Mouse (Mus musculus) cortical plate, adult 2 months (tissue): ENCODE results near the gene Pxk. TPM values are rescaled to one million over a fixed set of nuclear protein-coding genes. Genes with fewer than 3 reads are reported as not detected.

Experiments
- H3K27ac ChIP-seq: fragments of 200-500 bp; 2 replicates; pipeline ENCODE4 v1.5.1; 2012; ENCODE audit warnings: low read length, control low read depth, inconsistent platforms; ENCODE audit not compliant: insufficient read depth
- H3K4me1 ChIP-seq: fragments of 200-500 bp; 2 replicates; pipeline ENCODE4 v1.6.1; 2011; ENCODE audit warnings: low read length; ENCODE audit not compliant: control insufficient read depth, insufficient read depth
- H3K4me3 ChIP-seq: fragments of 200-500 bp; 2 replicates; pipeline ENCODE4 v1.5.1; 2011; ENCODE audit warnings: mild to moderate bottlenecking, low read length, control low read depth; ENCODE audit not compliant: insufficient read depth
- CTCF ChIP-seq: fragments of 200-500 bp; IDR thresholded peaks from 2 replicates; pipeline ENCODE4 v1.5.1; 2011; ENCODE audit warnings: mild to moderate bottlenecking, control low read depth, low read length; ENCODE audit not compliant: insufficient read depth; ENCODE audit errors: extremely low read depth
- POLR2A ChIP-seq: fragments of 200-500 bp; IDR thresholded peaks from 2 replicates; pipeline ENCODE4 v1.6.1; 2011; ENCODE audit warnings: mild to moderate bottlenecking, low read length, control low read depth; ENCODE audit not compliant: insufficient read depth; ENCODE audit errors: extremely low read depth
- polyA plus RNA-seq: library from polyadenylated mRNA; depleted of rRNA; stranded (reverse); fragments of >200 nt; gene quantifications from 2 replicates; pipeline ENCODE4 v1.2.3, GENCODE M21; 2012

Gene Pxk
- polyA plus RNA-seq, 1 experiment, result 39.4 TPM

GRCm38 (mm10) chr14:8098687-8098995 lies 630 bp downstream of the Pxk start:
- Histone ChIP-seq H3K4me1 (peaks cover 10% of the 10 kb centered on the region; the same call in 1 of the 2 replicates), H3K4me3 (peak overlapping the region; percentile 75), H3K27ac (no peak overlapping the region)
- TF ChIP-seq CTCF, result no peak

GRCm38 (mm10) chr14:8099561-8100021 lies 1.6 kb downstream of the Pxk start:
- Histone ChIP-seq H3K4me1 (peaks cover 14% of the 10 kb centered on the region), H3K27ac (no peak overlapping the region), H3K4me3 (peak overlapping the region; percentile 75)
- TF ChIP-seq CTCF, result no peak
- TF ChIP-seq POLR2A, result no peak

DNA sequence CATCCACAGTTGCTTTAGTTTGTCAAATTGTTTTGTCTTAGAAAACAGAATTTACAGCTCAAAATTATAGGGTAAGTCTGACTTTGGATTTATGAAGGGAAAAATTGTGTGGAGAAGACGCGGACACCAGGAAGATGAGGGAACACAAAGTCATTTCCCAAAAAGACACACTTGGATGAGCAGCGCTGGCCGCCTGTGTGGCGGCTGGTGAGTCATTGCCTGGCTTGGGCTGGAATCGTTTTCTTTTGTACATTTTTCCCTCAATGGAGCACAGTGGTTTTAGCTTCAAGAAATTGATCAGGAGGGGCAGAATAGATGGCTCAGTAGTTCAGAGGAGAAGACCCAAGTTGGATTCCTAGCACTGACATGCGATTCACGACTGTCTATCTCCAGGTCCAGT lies 3.9 kb downstream of the Pxk start:
- TF ChIP-seq CTCF (no peak), POLR2A (no peak)
- H3K27ac ChIP-seq, result no peak overlapping the region

GRCm38 (mm10) chr14:8102676-8103075 lies 4.7 kb downstream of the Pxk start:
- peaks cover 13% of the 10 kb centered on the region for H3K4me1 ChIP-seq
- no peak overlapping the region for H3K4me3 ChIP-seq
- no peak overlapping the region for H3K27ac ChIP-seq
- no peak for TF ChIP-seq CTCF
- TF ChIP-seq POLR2A, result no peak

More for the DNA sequence above, 3.9 kb downstream of the Pxk start:
- Histone ChIP-seq H3K4me3 (no peak overlapping the region), H3K4me1 (peaks cover 14% of the 10 kb centered on the region)

DNA sequence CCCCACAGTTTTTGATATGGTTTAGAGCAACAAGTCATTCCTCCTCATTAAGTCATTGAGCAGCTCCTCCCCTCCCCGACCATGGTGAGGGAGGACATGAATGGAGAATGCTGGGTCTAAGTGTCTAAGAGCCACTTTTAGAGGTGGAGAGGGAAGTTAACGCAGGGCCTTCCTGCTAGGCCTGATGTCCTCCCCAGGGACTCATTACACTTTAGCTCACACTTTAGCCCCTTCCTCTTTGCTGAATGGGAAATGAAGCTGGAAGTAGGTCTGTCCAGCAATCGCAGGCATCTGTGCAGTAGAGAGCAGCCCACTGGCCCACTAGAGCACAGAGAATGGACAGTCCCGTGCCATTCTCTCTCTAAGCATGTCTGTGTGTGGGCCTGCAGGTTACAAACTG lies 10.0 kb downstream of the Pxk start:
- no peak for TF ChIP-seq POLR2A
- no peak for TF ChIP-seq CTCF
- Histone ChIP-seq H3K27ac (no peak overlapping the region), H3K4me1 (peaks cover 4% of the 10 kb centered on the region), H3K4me3 (no peak overlapping the region)

GRCm38 (mm10) chr14:8108976-8109375 lies 11.0 kb downstream of the Pxk start:
- TF ChIP-seq CTCF, result no peak
- H3K27ac ChIP-seq, result no peak overlapping the region
- peaks cover 2% of the 10 kb centered on the region for H3K4me1 ChIP-seq
- no peak overlapping the region for H3K4me3 ChIP-seq

DNA sequence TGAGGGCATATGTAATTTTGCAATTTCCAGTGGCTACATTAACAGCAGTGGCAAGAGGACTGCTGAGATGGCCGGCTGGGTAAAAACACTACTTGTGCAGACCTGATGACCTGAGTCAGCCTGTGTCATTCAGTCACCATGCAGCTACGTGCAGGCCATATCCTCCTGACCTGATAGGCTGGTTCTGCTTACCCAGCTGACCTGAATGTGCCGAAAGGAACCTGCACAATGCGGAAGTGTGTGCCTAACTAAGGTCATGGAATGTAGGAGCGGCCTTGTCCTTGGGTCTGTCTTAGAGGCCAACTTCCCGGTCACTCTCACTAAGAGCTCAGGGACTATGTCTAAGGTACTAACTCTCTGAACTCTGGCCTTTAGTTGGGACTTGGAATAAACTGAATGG lies 13.5 kb downstream of the Pxk start:
- Histone ChIP-seq H3K4me3 (no peak overlapping the region), H3K4me1 (peaks cover 3% of the 10 kb centered on the region), H3K27ac (no peak overlapping the region)
- no peak for TF ChIP-seq POLR2A
- no peak for TF ChIP-seq CTCF

DNA sequence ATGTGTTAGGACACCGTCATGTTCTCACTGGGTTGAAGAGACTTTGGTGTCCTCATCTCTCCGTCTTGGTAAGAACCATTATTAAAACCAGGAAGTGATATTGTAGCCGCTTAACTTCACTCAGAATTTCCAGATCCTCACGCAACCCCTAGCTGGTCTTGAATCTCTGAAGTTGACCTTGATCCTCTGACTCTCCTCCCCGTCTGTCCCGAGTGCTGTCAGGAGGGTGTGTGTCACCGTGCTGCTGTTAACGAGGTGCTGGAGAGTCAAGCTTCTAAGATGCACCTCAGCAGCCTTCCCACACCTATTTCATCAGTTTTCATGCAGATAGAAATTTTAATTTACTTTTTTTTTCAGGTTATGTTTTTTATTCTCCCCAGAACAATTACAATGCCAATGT lies 14.0 kb downstream of the Pxk start:
- Histone ChIP-seq H3K4me1 (peaks cover 3% of the 10 kb centered on the region), H3K4me3 (no peak overlapping the region), H3K27ac (no peak overlapping the region)
- TF ChIP-seq CTCF, result no peak
- TF ChIP-seq POLR2A, result no peak

GRCm38 (mm10) chr14:8113616-8114015 lies 15.6 kb downstream of the Pxk start:
- H3K4me1 ChIP-seq, result peaks cover 3% of the 10 kb centered on the region
- no peak overlapping the region for H3K27ac ChIP-seq
- TF ChIP-seq CTCF, result no peak
- no peak for TF ChIP-seq POLR2A

DNA sequence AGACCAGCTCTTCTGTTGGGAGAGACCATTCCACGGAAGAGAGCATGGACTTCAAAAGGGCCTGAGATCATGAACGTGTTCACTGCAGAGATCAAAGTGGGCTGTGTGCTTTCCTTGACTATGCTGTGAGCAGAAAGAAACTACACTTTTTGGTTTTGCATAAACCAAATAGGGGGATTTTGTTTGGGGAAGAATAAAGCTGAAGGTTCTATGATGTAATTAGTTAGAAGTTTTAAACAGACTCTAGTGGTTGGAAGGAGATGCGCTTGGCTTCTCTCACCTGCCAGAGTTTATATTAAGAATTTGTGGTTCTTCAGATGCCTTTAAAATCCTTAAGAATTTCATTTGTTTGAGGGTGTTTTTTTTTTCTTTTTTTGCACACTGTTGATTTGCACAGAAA lies 16.3 kb downstream of the Pxk start:
- H3K4me3 ChIP-seq, result no peak overlapping the region
- H3K27ac ChIP-seq, result no peak overlapping the region
- H3K4me1 ChIP-seq, result peaks cover 3% of the 10 kb centered on the region
- TF ChIP-seq POLR2A (no peak), CTCF (no peak)

More at GRCm38 (mm10) chr14:8113616-8114015, 15.6 kb downstream of the Pxk start:
- H3K4me3 ChIP-seq, result no peak overlapping the region

DNA sequence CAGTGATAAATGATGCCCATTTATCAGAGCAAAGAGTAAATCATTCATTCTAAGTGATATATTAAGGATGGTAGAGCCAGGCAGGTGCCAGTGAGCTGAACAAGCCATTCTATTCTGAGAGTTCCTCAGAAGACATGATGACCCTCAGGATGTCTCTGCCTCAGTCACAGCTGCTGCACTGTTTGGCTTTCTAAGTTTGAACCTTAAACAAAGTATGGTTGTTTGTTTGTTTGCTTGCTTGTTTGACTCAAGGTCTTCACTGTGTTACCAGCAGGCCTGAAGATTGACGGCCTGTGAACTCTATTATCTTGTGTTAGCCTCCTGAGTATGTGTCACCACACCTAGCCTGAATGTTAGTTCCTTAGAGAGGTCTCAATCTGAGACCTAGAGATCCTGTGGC lies 16.7 kb downstream of the Pxk start:
- Histone ChIP-seq H3K4me3 (no peak overlapping the region), H3K4me1 (peaks cover 3% of the 10 kb centered on the region), H3K27ac (no peak overlapping the region)
- TF ChIP-seq POLR2A (no peak), CTCF (no peak)
